Mouse (Mus musculus): ENCODE measurements around the gene Dad1. TPM values are rescaled to one million over a fixed set of nuclear protein-coding genes. Genes with fewer than 3 reads are reported as not detected.

Dad1 gene
- 136 and 154 TPM in 2 replicates for total RNA-seq (2015)
- total RNA-seq (2017), result 84.1 and 86.7 TPM in 2 replicates

- ATAC-seq (ENCODE audit: poor library complexity, severe bottlenecking), result peak; percentile 94
Observed at GRCm38 (mm10) chr14:54253741-54254291, at the start of gene Dad1, which contains the start of gene Abhd4. Gene Dad1 (minus strand): TSS chr14:54254104. Gene Abhd4 (plus strand): TSS chr14:54254188.

DNA sequence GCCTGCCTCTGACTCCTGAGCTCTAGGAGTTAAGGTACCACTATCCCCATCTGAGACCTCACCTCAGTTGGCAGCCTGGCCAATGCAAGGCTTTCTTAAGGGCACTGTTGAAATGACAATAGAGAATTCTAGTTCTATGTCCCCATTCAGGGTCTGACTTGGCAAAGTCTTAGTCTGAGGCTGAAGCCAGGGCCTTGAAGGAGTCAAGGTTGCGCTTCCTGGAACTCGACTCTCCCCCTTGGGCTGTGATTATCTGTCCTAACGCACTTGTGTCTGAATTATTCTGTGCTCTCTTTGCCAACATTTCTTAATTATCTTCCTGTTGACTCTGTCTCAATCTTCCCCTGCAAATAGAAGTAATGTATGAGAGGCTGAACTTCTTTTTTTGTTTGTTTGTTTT is 46.8 kb upstream of the Dad1 start:
- ATAC-seq (ENCODE audit: poor library complexity, severe bottlenecking), result no peak

- no peak for ATAC-seq (ENCODE audit: poor library complexity, severe bottlenecking)
Observed at GRCm38 (mm10) chr14:54300136-54300535, 46.2 kb upstream of the Dad1 start.

DNA sequence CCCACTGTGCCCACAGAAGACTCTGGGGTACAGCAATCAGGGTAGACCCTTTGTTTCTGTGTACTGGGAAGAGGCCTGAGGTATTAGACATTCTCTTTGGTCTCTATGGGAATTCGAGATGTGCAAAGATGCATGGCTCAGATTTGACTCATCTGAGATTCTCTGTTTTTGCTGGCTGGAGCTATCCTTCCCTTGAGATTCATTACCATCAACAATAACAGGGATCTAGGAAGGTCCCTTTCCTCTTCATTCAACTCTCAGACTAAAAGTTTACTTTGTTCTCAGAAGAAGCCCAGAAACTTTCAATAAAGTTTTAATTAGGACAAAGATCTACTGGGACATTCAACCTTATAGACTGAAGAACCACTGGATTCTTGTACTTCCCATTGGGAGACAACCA is 30.9 kb upstream of the Dad1 start, which contains the start of gene Olfr49:
Gene Olfr49 (minus strand): TSS at position 101 of the 400 bp plus-strand sequence.
- no peak for ATAC-seq (ENCODE audit: poor library complexity, severe bottlenecking)

- ATAC-seq (ENCODE audit: poor library complexity, severe bottlenecking), result no peak
Observed at GRCm38 (mm10) chr14:54276446-54276845, 22.5 kb upstream of the Dad1 start.

GRCm38 (mm10) chr14:54272696-54273095 is 18.8 kb upstream of the Dad1 start:
- ATAC-seq (ENCODE audit: poor library complexity, severe bottlenecking), result no peak

GRCm38 (mm10) chr14:54271976-54272606 is 18.2 kb upstream of the Dad1 start:
- no peak for ATAC-seq (ENCODE audit: poor library complexity, severe bottlenecking)

DNA sequence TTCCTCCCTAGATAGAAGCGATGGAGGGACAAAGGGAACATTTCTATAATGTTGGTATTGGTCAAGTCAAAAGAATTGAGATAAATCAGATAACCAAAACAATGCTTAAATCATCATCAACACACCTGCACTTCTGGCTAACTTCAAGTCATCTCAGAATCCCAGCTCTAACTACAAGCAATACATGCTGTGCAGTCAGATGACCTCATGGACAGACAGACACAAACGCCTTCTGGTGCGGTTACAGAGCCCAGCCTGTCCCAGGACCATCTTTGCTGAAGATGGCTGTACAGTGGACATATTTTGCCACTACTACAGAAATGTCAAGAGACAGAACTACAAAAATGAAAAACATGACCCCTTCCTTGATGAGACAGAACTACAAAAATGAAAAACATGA is 16.5 kb upstream of the Dad1 start:
- no peak for ATAC-seq (ENCODE audit: poor library complexity, severe bottlenecking)

DNA sequence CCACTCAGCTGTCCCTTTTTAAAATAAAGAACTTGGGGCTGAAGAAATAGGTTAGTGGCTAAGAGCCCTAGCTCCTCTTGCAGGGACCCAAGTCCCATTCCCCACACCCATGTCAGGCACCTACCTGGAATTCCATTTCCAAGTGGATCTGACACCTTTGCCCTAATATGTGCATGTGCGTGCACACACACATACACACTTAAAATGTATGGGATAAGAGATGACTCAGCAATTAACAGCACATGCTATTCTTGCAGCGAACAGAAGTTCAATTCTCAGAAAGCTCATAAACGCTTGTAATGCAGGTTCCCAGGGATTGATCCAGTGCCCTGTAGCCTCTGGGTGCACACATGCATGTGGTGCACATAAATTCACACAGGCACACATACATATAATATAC is 15.7 kb upstream of the Dad1 start:
- ATAC-seq (ENCODE audit: poor library complexity, severe bottlenecking), result no peak

DNA sequence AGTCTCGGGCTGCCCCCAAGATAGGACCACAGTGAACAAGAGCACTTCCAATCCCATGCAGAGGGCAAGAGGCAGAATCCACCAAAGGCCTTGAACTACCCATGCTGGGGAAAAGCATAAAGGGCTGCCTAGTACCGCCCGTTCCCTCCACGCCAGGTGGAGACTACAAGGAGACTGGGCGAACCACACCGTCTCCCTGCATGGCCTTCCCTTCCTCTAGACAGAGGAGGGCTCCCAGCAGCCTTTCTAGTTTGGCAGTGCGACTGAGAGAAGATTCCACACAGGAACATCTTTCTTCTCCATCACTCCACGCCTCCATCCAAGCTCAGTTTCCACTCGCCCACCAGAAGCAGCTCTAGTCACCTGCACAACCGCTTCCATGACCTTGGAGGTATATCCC is 14.1 kb upstream of the Dad1 start:
- no peak for ATAC-seq (ENCODE audit: poor library complexity, severe bottlenecking)

DNA sequence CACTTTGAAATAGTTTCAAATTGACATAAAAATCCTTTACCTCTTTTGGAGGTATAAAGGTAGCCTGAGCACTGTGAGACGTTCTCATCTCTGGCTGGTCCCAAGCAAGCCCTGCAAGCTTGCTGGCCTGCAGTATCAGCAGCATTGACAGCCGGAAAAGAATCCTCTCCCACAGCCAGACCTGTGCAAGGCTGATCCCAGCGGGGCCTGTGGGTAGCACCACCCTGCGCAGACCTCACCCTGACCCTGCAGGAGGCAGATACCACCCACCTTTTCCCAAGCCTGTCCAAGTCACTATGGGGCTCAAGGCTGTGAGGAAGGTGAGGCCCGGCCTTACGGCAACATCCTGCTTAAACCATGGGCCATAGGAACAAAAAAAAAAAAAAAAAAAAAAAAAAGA is 12.0 kb upstream of the Dad1 start:
- no peak for ATAC-seq (ENCODE audit: poor library complexity, severe bottlenecking)

GRCm38 (mm10) chr14:54265093-54265492 is 11.2 kb upstream of the Dad1 start:
- ATAC-seq (ENCODE audit: poor library complexity, severe bottlenecking), result no peak

GRCm38 (mm10) chr14:54264231-54264630 is 10.3 kb upstream of the Dad1 start:
- ATAC-seq (ENCODE audit: poor library complexity, severe bottlenecking), result no peak

DNA sequence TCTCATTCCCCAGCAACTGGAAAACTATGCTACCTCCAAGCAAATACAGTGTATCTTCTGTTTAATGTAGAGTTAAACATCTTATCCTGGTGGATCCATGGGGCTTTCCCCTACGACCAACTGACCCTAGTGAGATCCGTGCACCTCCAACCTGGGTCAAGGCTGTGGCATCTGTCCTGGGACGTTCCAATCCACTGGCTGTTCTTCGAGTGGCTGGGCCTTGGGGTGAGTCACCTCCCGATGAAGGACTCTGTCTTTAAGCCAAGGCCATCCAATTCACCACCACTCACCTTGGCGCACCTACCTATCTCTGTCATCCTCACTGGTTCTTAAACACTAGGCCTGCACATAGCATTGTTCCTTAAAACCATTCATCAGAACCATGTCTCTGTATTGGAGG is 9.2 kb upstream of the Dad1 start:
- ATAC-seq (ENCODE audit: poor library complexity, severe bottlenecking), result no peak

- no peak for ATAC-seq (ENCODE audit: poor library complexity, severe bottlenecking)
Observed at GRCm38 (mm10) chr14:54262622-54263021, 8.7 kb upstream of the Dad1 start.

GRCm38 (mm10) chr14:54261386-54261785 is 7.5 kb upstream of the Dad1 start:
- ATAC-seq (ENCODE audit: poor library complexity, severe bottlenecking), result no peak

GRCm38 (mm10) chr14:54260196-54260595 is 6.3 kb upstream of the Dad1 start:
- ATAC-seq (ENCODE audit: poor library complexity, severe bottlenecking), result 0 out of 2 replicates have a peak, but pooled peaks have one; percentile 20

DNA sequence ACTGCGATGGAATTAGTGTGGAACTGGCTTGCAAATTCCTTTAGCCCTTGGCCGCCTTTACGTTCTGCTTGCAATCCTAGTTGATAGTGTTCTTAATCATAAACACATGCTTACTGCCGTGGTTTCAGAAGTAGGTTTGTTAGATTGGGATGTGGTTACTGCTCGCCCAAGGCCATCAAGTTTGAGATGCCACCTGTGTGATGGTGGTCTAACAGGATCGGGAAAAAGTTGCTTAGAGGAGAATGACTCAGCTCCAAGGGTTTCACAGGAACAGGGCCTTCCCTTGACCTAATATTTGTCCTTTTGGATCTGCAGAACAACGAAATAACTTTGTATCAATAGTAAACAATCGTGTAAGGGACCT is 5.8 kb upstream of the Dad1 start:
- no peak for ATAC-seq (ENCODE audit: poor library complexity, severe bottlenecking)

GRCm38 (mm10) chr14:54259003-54259721 is 5.3 kb upstream of the Dad1 start:
- ATAC-seq (ENCODE audit: poor library complexity, severe bottlenecking), result peak; percentile 88

- no peak for ATAC-seq (ENCODE audit: poor library complexity, severe bottlenecking)
Observed at GRCm38 (mm10) chr14:54258131-54258670, 4.3 kb upstream of the Dad1 start.

GRCm38 (mm10) chr14:54254670-54255202 is 832 bp upstream of the Dad1 start:
- no peak for ATAC-seq (ENCODE audit: poor library complexity, severe bottlenecking)

DNA sequence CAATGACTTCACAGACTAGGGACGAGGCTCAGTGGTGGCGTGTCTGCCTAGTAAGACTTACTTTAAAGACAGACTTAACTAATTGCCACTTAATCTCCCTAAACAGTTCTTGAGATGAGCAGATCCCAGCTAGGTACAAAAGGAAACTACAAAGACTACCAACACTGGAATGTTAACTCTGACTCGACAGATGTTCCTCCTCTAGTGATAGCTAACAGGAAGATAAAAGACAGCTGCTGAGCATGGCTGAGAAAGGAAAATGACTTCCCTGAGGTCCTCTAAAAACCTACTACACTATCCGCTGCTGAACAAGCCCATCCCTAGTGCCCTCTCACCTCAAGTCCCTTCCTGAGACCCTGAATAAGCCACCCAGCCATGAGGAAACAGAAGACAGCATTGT is 3.8 kb downstream of the Dad1 start:
- ATAC-seq (ENCODE audit: poor library complexity, severe bottlenecking), result no peak

All from megakaryocyte, adult 5-6 weeks (primary cell).